Mouse (Mus musculus) midbrain, embryonic 14.5 days (tissue): ENCODE data around the gene Kcnab3. TPM values are rescaled to one million over a fixed set of nuclear protein-coding genes. Genes with fewer than 3 reads are reported as not detected.
A peak's percentile ranks its signal among the peaks of the same experiment; 100 is the strongest.

Experiments used
- ATAC-seq: fragments of 200-750 bp; cut with Nextera tagmentation; 2 replicates; pipeline ENCODE4 v1.8.0; 2017; ENCODE audit warnings: moderate number of reproducible peaks, moderate library complexity; ENCODE audit not compliant: low FRiP score, low TSS enrichment
- DNase-seq: peaks from one replicate; pipeline ENCODE4 v3.0.0-alpha.2; 2015
- H3K27ac ChIP-seq: fragments of 300-500 bp; sonication (generic); replicated peaks from 2 replicates; pipeline ENCODE4 v1.5.1; 2014; ENCODE audit warnings: mild to moderate bottlenecking, low read depth, low read length, moderate library complexity
- H3K27me3 ChIP-seq: fragments of 300-500 bp; sonication (generic); 2 replicates; pipeline ENCODE4 v1.6.1; 2014; ENCODE audit warnings: low read length, control low read depth, mixed read lengths; ENCODE audit not compliant: control insufficient read depth, insufficient read depth
- H3K36me3 ChIP-seq: fragments of 300-500 bp; sonication (generic); 2 replicates; pipeline ENCODE4 v1.6.1; 2014; ENCODE audit warnings: low read length, control low read depth; ENCODE audit not compliant: control insufficient read depth, insufficient read depth
- H3K4me1 ChIP-seq: fragments of 300-500 bp; sonication (generic); 2 replicates; pipeline ENCODE4 v1.6.1; 2014; ENCODE audit warnings: mild to moderate bottlenecking, antibody characterized with exemption, low read length, control low read depth; ENCODE audit not compliant: control insufficient read depth, insufficient read depth
- H3K4me2 ChIP-seq: fragments of 300-500 bp; sonication (generic); 2 replicates; pipeline ENCODE4 v1.6.1; 2014; ENCODE audit warnings: mild to moderate bottlenecking, low read length, moderate library complexity
- H3K4me3 ChIP-seq: fragments of 300-500 bp; sonication (generic); replicated peaks from 2 replicates; pipeline ENCODE4 v1.5.1; 2014; ENCODE audit warnings: low read depth, low read length
- H3K9ac ChIP-seq: fragments of 300-500 bp; sonication (generic); replicated peaks from 2 replicates; pipeline ENCODE4 v1.6.1; 2014; ENCODE audit warnings: mild to moderate bottlenecking, low read length, moderate library complexity
- H3K9me3 ChIP-seq: fragments of 300-500 bp; sonication (generic); 2 replicates; pipeline ENCODE4 v1.6.1; 2016; ENCODE audit warnings: low read length, control low read depth, mixed read lengths; ENCODE audit not compliant: control insufficient read depth
- WGBS: fragments of 180-500 bp; shearing (Covaris S2); extraction: QIAGEN DNeasy Blood & Tissue Kit; methylation state at CpG from one replicate; pipeline ENCODE4 v1.1.7; 2014; 5-methylcytosine and 5-hydroxymethylcytosine counted together
- polyA plus RNA-seq: library from polyadenylated mRNA; unstranded; fragments of >200 nt; fragmentation: Nextera tagmentation; extraction: Ambion mirVana; gene quantifications from 2 replicates; pipeline ENCODE4 v1.2.1, GENCODE M21; 2014

Gene Kcnab3
- polyA plus RNA-seq, 1 experiment from 2014 or later = 4.3 TPM

- DNase-seq (no peak), ATAC-seq (no peak)
- H3K4me2 ChIP-seq = peak overlapping the region; percentile 96
- peak overlapping the region; percentile 100 for H3K9ac ChIP-seq
- H3K27ac ChIP-seq = peak overlapping the region; percentile 100
- peaks cover 33% of the 10 kb centered on the region for H3K4me1 ChIP-seq
- 25% methylated on average over 6 of the region's 6 CpGs for WGBS
- no peaks in the 10 kb centered on the region for H3K27me3 ChIP-seq
- peak overlapping the region; percentile 99 for H3K4me3 ChIP-seq
- H3K36me3 ChIP-seq = peaks cover 36% of the 10 kb centered on the region
- H3K9me3 ChIP-seq = no peaks in the 10 kb centered on the region
These were observed 39.7 kb downstream of the Kcnab3 start for GRCm38 (mm10) chr11:69365722-69366121.

GRCm38 (mm10) chr11:69366157-69366854 lies 40.2 kb downstream of the Kcnab3 start:
- Histone ChIP-seq H3K4me3 (peak overlapping the region; percentile 99), H3K27ac (peak overlapping the region; percentile 100), H3K4me1 (peaks cover 39% of the 10 kb centered on the region), H3K9ac (peak overlapping the region; percentile 100), H3K27me3 (no peaks in the 10 kb centered on the region), H3K36me3 (peaks cover 30% of the 10 kb centered on the region), H3K9me3 (no peaks in the 10 kb centered on the region), H3K4me2 (peak overlapping the region; percentile 96)
- under 1% methylated on average over 26 of the region's 26 CpGs for WGBS
- ATAC-seq = peak; percentile 87
- peak; percentile 97 for DNase-seq

GRCm38 (mm10) chr11:69366855-69367615 lies 41.0 kb downstream of the Kcnab3 start:
- WGBS = under 1% methylated on average over 22 of the region's 22 CpGs
- peak; percentile 60 for DNase-seq
- peaks cover 46% of the 10 kb centered on the region for H3K4me1 ChIP-seq

GRCm38 (mm10) chr11:69367616-69368355 lies 41.7 kb downstream of the Kcnab3 start:
- peak overlapping the region; percentile 99 for H3K4me3 ChIP-seq

More at GRCm38 (mm10) chr11:69366855-69367615, 41.0 kb downstream of the Kcnab3 start:
- peak overlapping the region; percentile 100 for H3K27ac ChIP-seq
- no peaks in the 10 kb centered on the region for H3K9me3 ChIP-seq
- H3K4me2 ChIP-seq = peak overlapping the region; percentile 96
- H3K4me3 ChIP-seq = peak overlapping the region; percentile 99
- peak overlapping the region; percentile 100 for H3K9ac ChIP-seq
- ATAC-seq = no peak
- H3K27me3 ChIP-seq = no peaks in the 10 kb centered on the region
- H3K36me3 ChIP-seq = peaks cover 23% of the 10 kb centered on the region

GRCm38 (mm10) chr11:69368356-69369214 lies 42.5 kb downstream of the Kcnab3 start:
- Histone ChIP-seq H3K27ac (peak overlapping the region; percentile 100), H3K4me3 (peak overlapping the region; percentile 99), H3K9ac (peak overlapping the region; percentile 100), H3K36me3 (peaks cover 9% of the 10 kb centered on the region), H3K9me3 (no peaks in the 10 kb centered on the region), H3K4me1 (peaks cover 50% of the 10 kb centered on the region), H3K27me3 (no peaks in the 10 kb centered on the region), H3K4me2 (peak overlapping the region; percentile 96)
- under 1% methylated on average over 67 of the region's 106 CpGs for WGBS
- peak; percentile 11; the same call in 1 of the 2 replicates for ATAC-seq
- peak; percentile 76 for DNase-seq

More at GRCm38 (mm10) chr11:69367616-69368355, 41.7 kb downstream of the Kcnab3 start:
- DNase-seq (peak; percentile 51), ATAC-seq (peak; percentile 5; the same call in 1 of the 2 replicates)
- Histone ChIP-seq H3K27ac (peak overlapping the region; percentile 100), H3K9ac (peak overlapping the region; percentile 100), H3K36me3 (peaks cover 16% of the 10 kb centered on the region), H3K9me3 (no peaks in the 10 kb centered on the region), H3K27me3 (no peaks in the 10 kb centered on the region), H3K4me2 (peak overlapping the region; percentile 96), H3K4me1 (peaks cover 50% of the 10 kb centered on the region)
- WGBS = under 1% methylated on average over 22 of the region's 22 CpGs

GRCm38 (mm10) chr11:69369215-69369989 lies 43.3 kb downstream of the Kcnab3 start, which contains the start of gene Chd3:
Chd3 (minus strand) TSS chr11:69369406.
- under 1% methylated on average over 22 of the region's 34 CpGs for WGBS
- DNase-seq = peak; percentile 56
- Histone ChIP-seq H3K4me2 (peak within 1 kb of the TSS; percentile 96), H3K4me3 (peak within 1 kb of the TSS; percentile 99), H3K4me1 (peaks cover 45% of the 10 kb centered on the region), H3K9me3 (no peaks in the 10 kb centered on the region), H3K27ac (peak within 1 kb of the TSS; percentile 100), H3K27me3 (no peaks in the 10 kb centered on the region), H3K9ac (peak within 1 kb of the TSS; percentile 100), H3K36me3 (peaks cover 4% of the 10 kb centered on the region; the same call in 1 of the 2 replicates)
- ATAC-seq = no peak

- DNase-seq = peak; percentile 62
- peaks cover 37% of the 10 kb centered on the region for H3K4me1 ChIP-seq
- peak overlapping the region; percentile 100 for H3K9ac ChIP-seq
- ATAC-seq = no peak
- peak overlapping the region; percentile 96 for H3K4me2 ChIP-seq
- 25% methylated on average over 2 of the region's 2 CpGs for WGBS
- H3K4me3 ChIP-seq = peak overlapping the region; percentile 99
- peak overlapping the region; percentile 100 for H3K27ac ChIP-seq
- no peaks in the 10 kb centered on the region for H3K27me3 ChIP-seq
- H3K36me3 ChIP-seq = peaks cover 4% of the 10 kb centered on the region; the same call in 1 of the 2 replicates
- H3K9me3 ChIP-seq = no peaks in the 10 kb centered on the region
These were observed 44.1 kb downstream of the Kcnab3 start for GRCm38 (mm10) chr11:69369990-69370816.
